Mouse (Mus musculus): ENCODE data around the gene Cct7. TPM values are rescaled to one million over a fixed set of nuclear protein-coding genes. Genes with fewer than 3 reads are reported as not detected.

Cct7 gene
- 647 and 695 TPM in 2 replicates for polyA plus RNA-seq (2014; fragmentation: Nextera tagmentation; extraction: Ambion mirVana)

- peak within 1 kb of the TSS; percentile 86 for H3K4me2 ChIP-seq (ENCODE audit: low read depth, low read length, severe bottlenecking)
- DNase-seq (ENCODE audit: low spot score) (peak; percentile 99), ATAC-seq (replicated peaks; ENCODE audit: low FRiP score) (peak; percentile 96)
- H3K9ac ChIP-seq (ENCODE audit: low read length), result peak within 1 kb of the TSS; percentile 92
- peak within 1 kb of the TSS; percentile 65 for H3K4me3 ChIP-seq (ENCODE audit: low read depth, low read length)
- H3K4me1 ChIP-seq (replicated peaks; ENCODE audit: control insufficient read depth, insufficient read depth, low read length), result peaks cover 10% of the 10 kb centered on the region
- 3% methylated on average over 90 of the region's 96 CpGs for WGBS
- no peaks in the 10 kb centered on the region for H3K36me3 ChIP-seq (ENCODE audit: control insufficient read depth, insufficient read depth, low read length)
- H3K27ac ChIP-seq (ENCODE audit: low read depth, low read length), result peak within 1 kb of the TSS; percentile 89
- no peaks in the 10 kb centered on the region for H3K27me3 ChIP-seq (ENCODE audit: control insufficient read depth, insufficient read depth, low read length)
- no peaks in the 10 kb centered on the region for H3K9me3 ChIP-seq (ENCODE audit: control insufficient read depth, low read length)
Observed at GRCm38 (mm10) chr6:85450697-85451663, at the start of gene Cct7. Gene Cct7, plus strand, starts transcription at chr6:85451514.

- DNase-seq (ENCODE audit: low spot score) (no peak), ATAC-seq (replicated peaks; ENCODE audit: low FRiP score) (no peak)
- Histone ChIP-seq H3K4me3 (ENCODE audit: low read depth, low read length) (no peak overlapping the region), H3K9ac (ENCODE audit: low read length) (no peak overlapping the region), H3K9me3 (ENCODE audit: control insufficient read depth, low read length) (no peaks in the 10 kb centered on the region), H3K4me1 (replicated peaks; ENCODE audit: control insufficient read depth, insufficient read depth, low read length) (no peaks in the 10 kb centered on the region), H3K27ac (ENCODE audit: low read depth, low read length) (no peak overlapping the region), H3K36me3 (ENCODE audit: control insufficient read depth, insufficient read depth, low read length) (no peaks in the 10 kb centered on the region), H3K27me3 (ENCODE audit: control insufficient read depth, insufficient read depth, low read length) (no peaks in the 10 kb centered on the region), H3K4me2 (ENCODE audit: low read depth, low read length, severe bottlenecking) (no peak overlapping the region)
- 49% methylated on average over 2 of the region's 2 CpGs for WGBS
Observed at GRCm38 (mm10) chr6:85402613-85403012, 48.7 kb upstream of the Cct7 start.

GRCm38 (mm10) chr6:85403039-85403438, 48.3 kb upstream of the Cct7 start:
- Histone ChIP-seq H3K4me2 (ENCODE audit: low read depth, low read length, severe bottlenecking) (no peak overlapping the region), H3K36me3 (ENCODE audit: control insufficient read depth, insufficient read depth, low read length) (no peaks in the 10 kb centered on the region), H3K9me3 (ENCODE audit: control insufficient read depth, low read length) (no peaks in the 10 kb centered on the region), H3K27me3 (ENCODE audit: control insufficient read depth, insufficient read depth, low read length) (peaks cover under 1% of the 10 kb centered on the region; the same call in 1 of the 2 replicates), H3K4me3 (ENCODE audit: low read depth, low read length) (no peak overlapping the region), H3K27ac (ENCODE audit: low read depth, low read length) (no peak overlapping the region), H3K9ac (ENCODE audit: low read length) (no peak overlapping the region), H3K4me1 (replicated peaks; ENCODE audit: control insufficient read depth, insufficient read depth, low read length) (no peaks in the 10 kb centered on the region)
- DNase-seq (ENCODE audit: low spot score) (no peak), ATAC-seq (replicated peaks; ENCODE audit: low FRiP score) (no peak)
- WGBS, result 85% methylated on average over 10 of the region's 10 CpGs

DNA sequence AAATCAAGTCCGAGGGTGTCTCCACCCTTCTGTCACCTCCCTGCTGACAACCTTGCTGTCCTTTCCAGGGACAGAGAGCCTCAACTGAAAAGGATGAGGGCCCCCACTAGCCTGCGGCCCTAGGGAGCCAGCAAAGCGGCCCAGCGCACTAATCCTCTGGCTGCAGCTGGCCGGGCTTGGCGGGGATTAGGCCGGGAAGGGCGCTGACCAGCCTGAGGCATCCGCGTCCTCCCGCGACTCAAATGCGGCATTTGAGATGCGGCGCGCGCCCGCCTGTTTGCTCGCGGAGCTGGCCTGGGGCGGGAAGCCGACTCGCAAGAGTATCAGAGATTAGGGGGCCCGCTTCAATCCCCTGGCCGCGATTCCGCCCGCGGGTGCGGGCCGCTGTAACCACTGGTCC, 42.3 kb upstream of the Cct7 start:
- ATAC-seq (replicated peaks; ENCODE audit: low FRiP score) (no peak), DNase-seq (ENCODE audit: low spot score) (peak; percentile 74)
- H3K36me3 ChIP-seq (ENCODE audit: control insufficient read depth, insufficient read depth, low read length), result no peaks in the 10 kb centered on the region
- peak overlapping the region; percentile 54 for H3K4me2 ChIP-seq (ENCODE audit: low read depth, low read length, severe bottlenecking)
- no peaks in the 10 kb centered on the region for H3K9me3 ChIP-seq (ENCODE audit: control insufficient read depth, low read length)
- peak overlapping the region; percentile 48 for H3K9ac ChIP-seq (ENCODE audit: low read length)
- peaks cover 6% of the 10 kb centered on the region; the same call in 1 of the 2 replicates for H3K4me1 ChIP-seq (replicated peaks; ENCODE audit: control insufficient read depth, insufficient read depth, low read length)
- no peak overlapping the region for H3K27ac ChIP-seq (ENCODE audit: low read depth, low read length)
- WGBS, result under 1% methylated on average over 31 of the region's 31 CpGs
- H3K27me3 ChIP-seq (ENCODE audit: control insufficient read depth, insufficient read depth, low read length), result peaks cover 21% of the 10 kb centered on the region
- H3K4me3 ChIP-seq (ENCODE audit: low read depth, low read length), result peak overlapping the region; percentile 19; the same call in 1 of the 2 replicates

DNA sequence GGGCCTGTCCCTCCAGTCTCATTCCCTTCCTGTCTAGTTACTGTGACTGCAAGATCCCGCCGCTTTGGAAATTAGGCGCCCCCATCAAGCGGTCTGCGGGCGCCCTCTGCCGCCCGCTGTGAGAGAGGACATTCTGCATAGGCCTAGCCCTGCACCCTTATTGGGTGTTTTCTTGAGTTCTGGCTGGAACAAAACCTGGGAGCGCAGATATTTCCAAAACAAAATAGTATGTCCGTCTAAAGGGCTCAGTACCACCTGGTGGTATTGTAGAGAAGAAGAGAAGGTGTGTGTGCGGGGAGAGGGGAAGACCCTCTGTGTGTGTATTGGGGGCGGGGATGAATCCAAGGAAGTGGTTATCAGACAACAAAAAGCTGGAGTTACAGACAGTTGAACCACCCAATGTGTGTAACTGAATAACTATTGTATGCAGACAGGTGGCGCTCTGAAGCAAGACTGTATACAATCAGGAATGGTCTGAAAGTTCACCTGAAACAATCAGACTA, 40.5 kb upstream of the Cct7 start:
- Histone ChIP-seq H3K27me3 (ENCODE audit: control insufficient read depth, insufficient read depth, low read length) (peaks cover 21% of the 10 kb centered on the region), H3K4me3 (ENCODE audit: low read depth, low read length) (no peak overlapping the region)

GRCm38 (mm10) chr6:85415829-85416228, 35.5 kb upstream of the Cct7 start:
- H3K36me3 ChIP-seq (ENCODE audit: control insufficient read depth, insufficient read depth, low read length), result no peaks in the 10 kb centered on the region
- DNase-seq (ENCODE audit: low spot score), result no peak
- no peak overlapping the region for H3K4me2 ChIP-seq (ENCODE audit: low read depth, low read length, severe bottlenecking)
- no peak for ATAC-seq (replicated peaks; ENCODE audit: low FRiP score)
- 72% methylated on average over 3 of the region's 3 CpGs for WGBS
- no peaks in the 10 kb centered on the region for H3K27me3 ChIP-seq (ENCODE audit: control insufficient read depth, insufficient read depth, low read length)
- H3K9ac ChIP-seq (ENCODE audit: low read length), result no peak overlapping the region
- H3K27ac ChIP-seq (ENCODE audit: low read depth, low read length), result no peak overlapping the region
- no peak overlapping the region for H3K4me3 ChIP-seq (ENCODE audit: low read depth, low read length)
- no peaks in the 10 kb centered on the region for H3K9me3 ChIP-seq (ENCODE audit: control insufficient read depth, low read length)
- no peaks in the 10 kb centered on the region for H3K4me1 ChIP-seq (replicated peaks; ENCODE audit: control insufficient read depth, insufficient read depth, low read length)

More for the DNA sequence above, 40.5 kb upstream of the Cct7 start:
- 10% methylated on average over 13 of the region's 13 CpGs for WGBS
- Histone ChIP-seq H3K9me3 (ENCODE audit: control insufficient read depth, low read length) (no peaks in the 10 kb centered on the region), H3K27ac (ENCODE audit: low read depth, low read length) (no peak overlapping the region), H3K9ac (ENCODE audit: low read length) (no peak overlapping the region), H3K36me3 (ENCODE audit: control insufficient read depth, insufficient read depth, low read length) (no peaks in the 10 kb centered on the region), H3K4me2 (ENCODE audit: low read depth, low read length, severe bottlenecking) (no peak overlapping the region), H3K4me1 (replicated peaks; ENCODE audit: control insufficient read depth, insufficient read depth, low read length) (peaks cover 6% of the 10 kb centered on the region; the same call in 1 of the 2 replicates)
- DNase-seq (ENCODE audit: low spot score) (peak; percentile 87), ATAC-seq (replicated peaks; ENCODE audit: low FRiP score) (peak; percentile 69)

- Histone ChIP-seq H3K27me3 (ENCODE audit: control insufficient read depth, insufficient read depth, low read length) (0 out of 2 replicates have a peak, but pooled peaks cover 2% of the 10 kb centered on the region), H3K9me3 (ENCODE audit: control insufficient read depth, low read length) (no peaks in the 10 kb centered on the region), H3K9ac (ENCODE audit: low read length) (no peak overlapping the region), H3K4me3 (ENCODE audit: low read depth, low read length) (no peak overlapping the region), H3K4me1 (replicated peaks; ENCODE audit: control insufficient read depth, insufficient read depth, low read length) (no peaks in the 10 kb centered on the region), H3K27ac (ENCODE audit: low read depth, low read length) (no peak overlapping the region), H3K36me3 (ENCODE audit: control insufficient read depth, insufficient read depth, low read length) (no peaks in the 10 kb centered on the region), H3K4me2 (ENCODE audit: low read depth, low read length, severe bottlenecking) (no peak overlapping the region)
- DNase-seq (ENCODE audit: low spot score) (no peak), ATAC-seq (replicated peaks; ENCODE audit: low FRiP score) (no peak)
- WGBS, result 98% methylated on average over 2 of the region's 2 CpGs
Observed at GRCm38 (mm10) chr6:85419150-85419549, 32.2 kb upstream of the Cct7 start.

DNA sequence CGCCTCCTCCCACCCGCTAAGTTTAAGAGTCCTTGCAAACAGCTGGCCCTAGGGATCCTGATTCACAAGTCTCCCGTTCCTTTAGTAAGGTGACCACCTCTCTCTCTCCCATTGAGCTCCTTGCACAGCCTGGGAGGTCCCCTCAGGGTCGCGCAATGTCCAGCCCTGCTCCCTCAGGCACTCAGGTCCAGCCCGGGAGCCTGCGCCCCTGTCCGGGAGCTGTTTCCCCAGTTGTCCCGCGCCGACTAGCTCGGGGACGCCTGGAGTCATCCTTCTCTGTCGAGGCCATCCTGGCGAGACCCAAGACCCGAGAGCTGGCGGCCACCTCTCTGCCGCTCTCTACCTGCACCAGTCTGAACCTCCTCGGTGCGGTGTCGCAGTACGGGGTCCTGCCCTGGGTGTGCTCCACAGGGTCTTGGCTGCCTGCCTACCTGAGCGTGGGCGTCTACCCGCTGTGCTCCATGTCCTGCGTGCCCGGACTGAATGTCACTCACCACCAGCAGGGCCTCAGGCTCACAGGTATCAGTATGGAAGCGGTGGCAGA, 27.4 kb upstream of the Cct7 start, which contains the start of gene Noto:
Gene Noto, plus strand, starts transcription at position 51 of the 544 bp plus-strand sequence.
- no peak within 1 kb of the TSS for H3K9ac ChIP-seq (ENCODE audit: low read length)
- no peaks in the 10 kb centered on the region for H3K9me3 ChIP-seq (ENCODE audit: control insufficient read depth, low read length)
- no peaks in the 10 kb centered on the region for H3K4me1 ChIP-seq (replicated peaks; ENCODE audit: control insufficient read depth, insufficient read depth, low read length)
- WGBS, result 12% methylated on average over 28 of the region's 28 CpGs
- DNase-seq (ENCODE audit: low spot score) (no peak), ATAC-seq (replicated peaks; ENCODE audit: low FRiP score) (no peak)
- H3K4me3 ChIP-seq (ENCODE audit: low read depth, low read length), result no peak within 1 kb of the TSS
- no peaks in the 10 kb centered on the region for H3K36me3 ChIP-seq (ENCODE audit: control insufficient read depth, insufficient read depth, low read length)
- no peak within 1 kb of the TSS for H3K27ac ChIP-seq (ENCODE audit: low read depth, low read length)
- H3K27me3 ChIP-seq (ENCODE audit: control insufficient read depth, insufficient read depth, low read length), result 0 out of 2 replicates have a peak, but pooled peaks cover 2% of the 10 kb centered on the region
- H3K4me2 ChIP-seq (ENCODE audit: low read depth, low read length, severe bottlenecking), result no peak within 1 kb of the TSS
